Mouse (Mus musculus) R1 (cell line): ENCODE measurements around the gene Ppp1ca.

Experiments
- DNase-seq: peaks from one replicate; pipeline ENCODE4 v3.0.0-alpha.2; 2018; ENCODE audit warnings: low read depth, low spot score

Ppp1ca gene

GRCm38 (mm10) chr19:4154437-4155222 lies 37.2 kb upstream of the Ppp1ca start:
- DNase-seq, result peak; percentile 35

- no peak for DNase-seq
Observed at GRCm38 (mm10) chr19:4155223-4156072, 36.4 kb upstream of the Ppp1ca start.

DNA sequence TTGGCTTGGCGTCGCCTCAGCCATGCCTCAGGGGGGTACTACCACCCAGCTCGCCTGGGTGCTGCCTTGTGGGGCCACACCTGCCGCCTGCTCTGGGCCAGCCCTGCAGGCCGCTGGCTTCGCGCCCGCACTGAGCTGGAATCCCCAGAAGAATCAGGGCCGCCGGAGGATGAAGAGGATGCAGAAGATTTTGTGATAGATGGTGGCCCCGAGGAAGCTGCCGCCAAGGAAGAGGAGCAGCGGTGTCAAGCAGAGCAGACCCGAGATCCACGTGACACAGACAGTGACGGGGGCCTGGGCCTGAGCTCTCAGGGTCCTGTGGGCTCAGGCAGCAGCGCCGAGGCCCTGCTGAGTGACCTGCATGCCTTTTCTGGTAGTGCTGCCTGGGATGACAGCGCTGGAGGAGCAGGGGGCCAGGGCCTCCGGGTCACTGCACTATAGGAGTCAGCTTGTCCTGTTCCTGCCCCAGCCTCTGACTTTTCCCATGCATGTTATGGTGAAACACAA lies 35.7 kb upstream of the Ppp1ca start:
- DNase-seq, result no peak

- no peak for DNase-seq
Observed at GRCm38 (mm10) chr19:4156771-4157170, 35.1 kb upstream of the Ppp1ca start.

DNA sequence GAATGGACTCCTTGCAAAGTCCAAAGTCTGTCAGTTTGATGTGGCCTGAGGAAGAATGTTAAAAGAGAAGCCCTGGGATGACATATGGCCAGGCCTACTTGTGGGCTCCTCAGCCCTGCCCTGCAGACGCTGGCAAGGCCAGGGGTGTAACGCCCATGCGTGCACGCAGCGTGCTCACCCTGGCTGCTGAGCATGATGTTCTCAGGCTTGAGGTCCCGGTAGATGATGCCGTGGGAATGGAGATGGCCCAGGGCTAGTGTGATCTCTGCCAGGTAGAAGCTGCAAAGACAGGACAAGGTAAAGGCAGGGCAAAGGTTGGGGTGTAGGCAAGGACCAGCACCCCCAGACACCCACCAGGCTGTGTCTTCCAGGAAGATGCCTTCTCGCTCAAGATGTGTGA lies 32.8 kb upstream of the Ppp1ca start:
- DNase-seq, result no peak

- peak; percentile 97 for DNase-seq
Observed at GRCm38 (mm10) chr19:4162646-4163542, 29.0 kb upstream of the Ppp1ca start, which contains the start of gene Rps6kb2. Gene Rps6kb2 (minus strand): TSS chr19:4163354.

- DNase-seq, result no peak
Observed at GRCm38 (mm10) chr19:4163543-4163887, 28.4 kb upstream of the Ppp1ca start.

DNA sequence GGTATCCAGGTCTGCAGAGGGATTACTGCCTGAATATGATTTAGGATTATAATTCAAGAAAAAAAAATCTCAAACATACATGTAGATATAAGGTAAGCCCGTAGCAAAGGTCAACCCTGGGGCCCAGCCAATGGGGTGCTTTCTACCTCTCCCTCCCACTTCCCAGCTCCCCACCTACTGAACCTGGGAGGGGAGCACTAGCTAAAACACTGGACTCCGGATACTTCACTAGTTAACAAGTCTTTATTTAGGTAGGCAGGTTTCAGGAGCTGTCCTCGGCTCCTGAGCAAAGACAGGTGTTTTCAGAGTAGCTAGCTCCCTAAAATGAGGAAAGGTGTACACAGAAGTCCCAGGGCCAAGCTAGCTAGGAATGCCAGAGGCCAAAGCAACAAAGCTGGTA lies 27.8 kb upstream of the Ppp1ca start:
- DNase-seq, result no peak

DNA sequence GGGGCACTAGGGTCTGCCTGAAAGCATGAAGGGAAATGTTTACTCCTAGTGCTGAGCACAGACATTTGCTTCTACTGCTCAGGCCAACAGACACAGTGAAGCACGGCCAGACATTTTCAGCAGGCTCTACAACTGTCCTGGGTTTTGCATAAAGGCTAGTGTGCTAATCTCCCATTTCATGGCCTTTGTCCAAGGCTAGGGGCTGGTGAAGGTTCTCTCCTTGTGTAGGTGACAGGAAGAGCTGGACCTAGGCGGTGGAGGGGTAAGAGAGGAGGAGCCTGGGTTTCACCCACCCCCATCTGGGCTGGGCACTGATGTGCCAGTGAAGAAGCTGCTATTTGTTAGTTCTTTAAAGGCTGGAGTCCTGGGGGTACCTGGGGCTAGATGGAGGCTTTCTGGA lies 27.1 kb upstream of the Ppp1ca start:
- DNase-seq, result no peak

- no peak for DNase-seq
Observed at GRCm38 (mm10) chr19:4166678-4167476, 25.0 kb upstream of the Ppp1ca start.

- DNase-seq, result peak; percentile 98
Observed at GRCm38 (mm10) chr19:4169378-4169784, 22.5 kb upstream of the Ppp1ca start.

- DNase-seq, result no peak
Observed at GRCm38 (mm10) chr19:4169810-4170209, 22.1 kb upstream of the Ppp1ca start.

- DNase-seq, result no peak
Observed at GRCm38 (mm10) chr19:4170723-4171392, 21.0 kb upstream of the Ppp1ca start.

- DNase-seq, result no peak
Observed at GRCm38 (mm10) chr19:4171393-4172290, 20.2 kb upstream of the Ppp1ca start.

- no peak for DNase-seq
Observed at GRCm38 (mm10) chr19:4172925-4173324, 18.9 kb upstream of the Ppp1ca start.

GRCm38 (mm10) chr19:4175368-4175947 lies 16.4 kb upstream of the Ppp1ca start, which contains the start of gene Carns1:
Gene Carns1 (minus strand): TSS chr19:4175479.
- peak; percentile 26 for DNase-seq

GRCm38 (mm10) chr19:4180411-4180810 lies 11.5 kb upstream of the Ppp1ca start:
- no peak for DNase-seq

DNA sequence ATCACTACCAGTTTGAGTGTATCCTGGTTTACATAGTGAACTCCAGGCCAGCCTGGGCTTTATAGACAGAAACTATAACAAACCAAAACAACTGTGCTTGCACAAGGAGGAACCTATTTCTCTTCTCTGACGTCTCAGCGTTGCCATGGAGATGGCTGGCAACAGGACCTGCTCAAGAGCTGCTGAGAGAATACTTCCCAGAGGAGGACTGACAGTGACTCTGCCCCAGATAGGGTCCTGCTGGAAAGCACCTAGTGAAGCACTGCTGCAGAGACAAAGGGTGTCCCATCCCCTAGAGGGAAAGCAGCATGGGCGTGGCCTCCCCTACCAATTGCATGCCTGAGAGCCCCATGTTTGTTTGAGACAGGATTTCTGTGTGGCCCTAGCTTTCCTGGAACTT lies 10.0 kb upstream of the Ppp1ca start:
- peak; percentile 73 for DNase-seq

DNA sequence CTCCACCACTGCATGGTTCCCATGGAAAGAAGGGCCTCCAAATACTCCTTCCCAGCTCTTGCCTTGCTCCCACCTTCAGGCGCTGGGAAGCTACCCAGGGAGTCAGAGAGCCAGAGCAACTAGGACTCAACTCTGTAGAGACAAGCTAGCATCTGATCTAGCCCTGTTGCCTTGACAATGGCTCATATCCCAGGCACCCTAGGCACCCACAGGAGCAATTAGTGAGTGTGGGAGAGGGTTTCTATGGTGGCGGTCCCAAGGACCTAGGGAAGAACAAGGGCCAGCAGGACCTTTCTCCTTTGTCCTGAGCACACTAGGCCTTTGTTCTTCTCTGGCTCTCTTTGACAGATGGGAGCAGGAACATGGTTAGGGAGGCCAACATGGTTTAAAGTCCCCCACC lies 8.2 kb upstream of the Ppp1ca start:
- no peak for DNase-seq
